Mouse (Mus musculus): ENCODE data around the gene Mtor. TPM values are rescaled to one million over a fixed set of nuclear protein-coding genes. Genes with fewer than 3 reads are reported as not detected.

The Mtor gene
- polyA plus RNA-seq (2017; shearing (Covaris generic)), result 10 to 100 TPM; 15.6 to 20.5 TPM

GRCm38 (mm10) chr4:148448179-148448852 lies at the start of gene Mtor:
Gene Mtor, plus strand, starts transcription at chr4:148448611.

GRCm38 (mm10) chr4:148444250-148444967 lies 4.0 kb upstream of the Mtor start, which contains the start of gene Ubiad1:
Gene Ubiad1, minus strand, starts transcription at chr4:148444771.

GRCm38 (mm10) chr4:148500410-148500867 lies 52.0 kb downstream of the Mtor start, which contains the start of gene Angptl7:
Gene Angptl7, minus strand, starts transcription at chr4:148500460.

GRCm38 (mm10) chr4:148558297-148559000 lies 110.0 kb downstream of the Mtor start, which contains the start of gene Exosc10:
Gene Exosc10, plus strand, starts transcription at chr4:148558429.

GRCm38 (mm10) chr4:148591171-148591630 lies 142.8 kb downstream of the Mtor start, which contains the start of gene Srm:
Gene Srm, plus strand, starts transcription at chr4:148591503.

GRCm38 (mm10) chr4:148602357-148603120 lies 154.1 kb downstream of the Mtor start, which contains the start of gene Masp2:
Gene Masp2, plus strand, starts transcription at chr4:148602554.

Other genes starting within 250 kb of the Mtor start
- gene Disp3, start 160.6 kb upstream of the Mtor start, polyA plus RNA-seq (2017; shearing (Covaris generic)), result not detected
- gene Ubiad1, start 3.8 kb upstream of the Mtor start, polyA plus RNA-seq (2017; shearing (Covaris generic)), result 10 to 100 TPM; 18.9 to 19.5 TPM
- under 1 TPM; 0.36 to 0.69 TPM for gene Angptl7, start 51.8 kb downstream of the Mtor start, polyA plus RNA-seq (2017; shearing (Covaris generic))
- 100 to 1,000 TPM; 109 to 134 TPM for gene Exosc10, start 109.8 kb downstream of the Mtor start, polyA plus RNA-seq (2017; shearing (Covaris generic))
- 10 to 100 TPM; 71.9 to 86.5 TPM for gene Srm, start 142.9 kb downstream of the Mtor start, polyA plus RNA-seq (2017; shearing (Covaris generic))
- under 1 TPM; 0.18 to 0.49 TPM for gene Masp2, start 153.9 kb downstream of the Mtor start, polyA plus RNA-seq (2017; shearing (Covaris generic))
- 100 to 1,000 TPM; 184 to 187 TPM for gene Tardbp, start 178.4 kb downstream of the Mtor start, polyA plus RNA-seq (2017; shearing (Covaris generic))
- gene Gm572, start 194.7 kb downstream of the Mtor start, polyA plus RNA-seq (2017; shearing (Covaris generic)), result under 1 TPM; 0.14 to 0.48 TPM